Mouse (Mus musculus) kidney, postnatal 0 days (tissue): ENCODE results near the gene Szt2. TPM values are rescaled to one million over a fixed set of nuclear protein-coding genes. Genes with fewer than 3 reads are reported as not detected.

Experiments
- ATAC-seq: fragments of 200-750 bp; cut with Nextera tagmentation; replicated peaks from 2 replicates; pipeline ENCODE4 v1.8.0; 2017; ENCODE audit warnings: low read depth, moderate number of reproducible peaks, moderate TSS enrichment, moderate library complexity; ENCODE audit not compliant: low FRiP score
- DNase-seq: peaks from one replicate; pipeline ENCODE4 v3.0.0-alpha.2; 2016; ENCODE audit warnings: low spot score
- H3K27ac ChIP-seq: fragments of 300-500 bp; sonication (generic); 2 replicates; pipeline ENCODE4 v1.5.1; 2014; ENCODE audit warnings: mild to moderate bottlenecking
- H3K27me3 ChIP-seq: fragments of 300-500 bp; sonication (generic); 2 replicates; pipeline ENCODE4 v1.6.1; 2014; ENCODE audit warnings: low read length, mixed read lengths; ENCODE audit not compliant: insufficient read depth
- H3K36me3 ChIP-seq: fragments of 300-500 bp; sonication (generic); 2 replicates; pipeline ENCODE4 v1.6.1; 2014; ENCODE audit warnings: low read length, mixed read lengths; ENCODE audit not compliant: insufficient read depth
- H3K4me1 ChIP-seq: fragments of 300-500 bp; sonication (generic); replicated peaks from 2 replicates; pipeline ENCODE4 v1.6.1; 2014; ENCODE audit warnings: antibody characterized with exemption, low read length, mixed read lengths; ENCODE audit not compliant: insufficient read depth
- H3K4me2 ChIP-seq: fragments of 300-500 bp; sonication (generic); 2 replicates; pipeline ENCODE4 v1.6.1; 2014; ENCODE audit warnings: mild to moderate bottlenecking, low read length, moderate library complexity, mixed read lengths
- H3K4me3 ChIP-seq: fragments of 300-500 bp; sonication (generic); replicated peaks from 2 replicates; pipeline ENCODE4 v1.5.1; 2014; ENCODE audit warnings: low read depth, low read length
- H3K9ac ChIP-seq: fragments of 300-500 bp; sonication (generic); 2 replicates; pipeline ENCODE4 v1.6.1; 2014; ENCODE audit warnings: low read depth, low read length
- H3K9me3 ChIP-seq: fragments of 300-500 bp; sonication (generic); replicated peaks from 2 replicates; pipeline ENCODE4 v1.6.1; 2016; ENCODE audit warnings: low read length, inconsistent platforms, mixed read lengths
- CTCF ChIP-seq: IDR thresholded peaks from 2 replicates; pipeline ENCODE4 v1.5.1; 2016; ENCODE audit warnings: antibody characterized with exemption, low read depth, mild to moderate bottlenecking, moderate library complexity
- WGBS: fragments of 180-500 bp; shearing (Covaris S2); extraction: QIAGEN DNeasy Blood & Tissue Kit; methylation state at CpG from one replicate; pipeline ENCODE4 v1.1.7; 2014; 5-methylcytosine and 5-hydroxymethylcytosine counted together
- polyA plus RNA-seq: library from polyadenylated mRNA; unstranded; fragments of >200 nt; fragmentation: Nextera tagmentation; extraction: Ambion mirVana; gene quantifications from 2 replicates; pipeline ENCODE4 v1.2.1, GENCODE M21; 2015

Gene Szt2
- polyA plus RNA-seq, 1 experiment from 2014 or later: 3.3 TPM

- 98% methylated on average over 5 of the region's 5 CpGs for WGBS
- TF ChIP-seq CTCF: no peak
- Histone ChIP-seq H3K9ac (no peak overlapping the region), H3K4me2 (no peak overlapping the region), H3K9me3 (no peaks in the 10 kb centered on the region), H3K4me3 (no peak overlapping the region), H3K4me1 (no peaks in the 10 kb centered on the region), H3K27ac (no peak overlapping the region), H3K27me3 (no peaks in the 10 kb centered on the region), H3K36me3 (peaks cover 71% of the 10 kb centered on the region)
- ATAC-seq (no peak), DNase-seq (no peak)
Observed at GRCm38 (mm10) chr4:118416329-118416728, 7.3 kb upstream of the Szt2 start.

GRCm38 (mm10) chr4:118415779-118416178 lies 6.7 kb upstream of the Szt2 start:
- no peaks in the 10 kb centered on the region for H3K9me3 ChIP-seq
- H3K9ac ChIP-seq: no peak overlapping the region
- no peaks in the 10 kb centered on the region for H3K4me1 ChIP-seq
- 83% methylated on average over 2 of the region's 2 CpGs for WGBS
- no peak for DNase-seq
- H3K4me2 ChIP-seq: no peak overlapping the region
- H3K4me3 ChIP-seq: no peak overlapping the region
- H3K36me3 ChIP-seq: peaks cover 76% of the 10 kb centered on the region
- no peak overlapping the region for H3K27ac ChIP-seq
- no peak; the same call in 1 of the 2 replicates for TF ChIP-seq CTCF
- no peak for ATAC-seq
- no peaks in the 10 kb centered on the region for H3K27me3 ChIP-seq

- DNase-seq (no peak), ATAC-seq (no peak)
- Histone ChIP-seq H3K4me1 (peaks cover 7% of the 10 kb centered on the region; the same call in 1 of the 2 replicates), H3K4me2 (no peak overlapping the region), H3K9me3 (no peaks in the 10 kb centered on the region), H3K27me3 (no peaks in the 10 kb centered on the region), H3K27ac (no peak overlapping the region), H3K9ac (no peak overlapping the region), H3K4me3 (no peak overlapping the region), H3K36me3 (peaks cover 70% of the 10 kb centered on the region)
- TF ChIP-seq CTCF: no peak
- WGBS: 94% methylated on average over 5 of the region's 5 CpGs
Observed at GRCm38 (mm10) chr4:118413553-118413952, 4.5 kb upstream of the Szt2 start.

- no peak overlapping the region for H3K4me3 ChIP-seq
- H3K27ac ChIP-seq: no peak overlapping the region
- H3K4me1 ChIP-seq: peaks cover 12% of the 10 kb centered on the region; the same call in 1 of the 2 replicates
- no peaks in the 10 kb centered on the region for H3K9me3 ChIP-seq
- H3K4me2 ChIP-seq: no peak overlapping the region
- TF ChIP-seq CTCF: no peak
- WGBS: 88% methylated on average over 5 of the region's 5 CpGs
- peaks cover 48% of the 10 kb centered on the region for H3K36me3 ChIP-seq
- no peak overlapping the region for H3K9ac ChIP-seq
- no peak for DNase-seq
- no peaks in the 10 kb centered on the region for H3K27me3 ChIP-seq
- ATAC-seq: no peak
Observed at GRCm38 (mm10) chr4:118410871-118411270, 1.8 kb upstream of the Szt2 start.

- no peaks in the 10 kb centered on the region for H3K27me3 ChIP-seq
- H3K4me2 ChIP-seq: no peak overlapping the region
- no peak for DNase-seq
- peaks cover 42% of the 10 kb centered on the region for H3K36me3 ChIP-seq
- no peaks in the 10 kb centered on the region for H3K9me3 ChIP-seq
- no peaks in the 10 kb centered on the region for H3K4me1 ChIP-seq
- H3K27ac ChIP-seq: no peak overlapping the region
- 90% methylated on average over 12 of the region's 12 CpGs for WGBS
- H3K4me3 ChIP-seq: no peak overlapping the region
- no peak for ATAC-seq
- no peak overlapping the region for H3K9ac ChIP-seq
- TF ChIP-seq CTCF: no peak
Observed at GRCm38 (mm10) chr4:118402701-118403100, 6.4 kb downstream of the Szt2 start.

GRCm38 (mm10) chr4:118401918-118402317 lies 7.2 kb downstream of the Szt2 start:
- Histone ChIP-seq H3K36me3 (peaks cover 47% of the 10 kb centered on the region), H3K4me1 (no peaks in the 10 kb centered on the region), H3K9me3 (no peaks in the 10 kb centered on the region), H3K9ac (no peak overlapping the region), H3K27ac (no peak overlapping the region), H3K27me3 (no peaks in the 10 kb centered on the region), H3K4me2 (no peak overlapping the region), H3K4me3 (no peak overlapping the region)
- 88% methylated on average over 5 of the region's 5 CpGs for WGBS
- TF ChIP-seq CTCF: no peak
- no peak for DNase-seq
- no peak for ATAC-seq

- DNase-seq (no peak), ATAC-seq (no peak)
- Histone ChIP-seq H3K9ac (no peak overlapping the region), H3K9me3 (no peaks in the 10 kb centered on the region), H3K4me3 (no peak overlapping the region), H3K27me3 (no peaks in the 10 kb centered on the region), H3K4me1 (no peaks in the 10 kb centered on the region), H3K4me2 (no peak overlapping the region), H3K36me3 (peaks cover 50% of the 10 kb centered on the region), H3K27ac (no peak overlapping the region)
- TF ChIP-seq CTCF: no peak
- 83% methylated on average over 3 of the region's 3 CpGs for WGBS
Observed at GRCm38 (mm10) chr4:118401421-118401820, 7.7 kb downstream of the Szt2 start.
